Mouse (Mus musculus) forelimb bud, embryonic 11.5 days (tissue): ENCODE measurements around the gene Mreg.

ENCODE experiments used
- DNase-seq: peaks from one replicate; pipeline ENCODE4 v3.0.0-alpha.2; 2012; ENCODE audit warnings: low read depth, low spot score

The Mreg gene

DNA sequence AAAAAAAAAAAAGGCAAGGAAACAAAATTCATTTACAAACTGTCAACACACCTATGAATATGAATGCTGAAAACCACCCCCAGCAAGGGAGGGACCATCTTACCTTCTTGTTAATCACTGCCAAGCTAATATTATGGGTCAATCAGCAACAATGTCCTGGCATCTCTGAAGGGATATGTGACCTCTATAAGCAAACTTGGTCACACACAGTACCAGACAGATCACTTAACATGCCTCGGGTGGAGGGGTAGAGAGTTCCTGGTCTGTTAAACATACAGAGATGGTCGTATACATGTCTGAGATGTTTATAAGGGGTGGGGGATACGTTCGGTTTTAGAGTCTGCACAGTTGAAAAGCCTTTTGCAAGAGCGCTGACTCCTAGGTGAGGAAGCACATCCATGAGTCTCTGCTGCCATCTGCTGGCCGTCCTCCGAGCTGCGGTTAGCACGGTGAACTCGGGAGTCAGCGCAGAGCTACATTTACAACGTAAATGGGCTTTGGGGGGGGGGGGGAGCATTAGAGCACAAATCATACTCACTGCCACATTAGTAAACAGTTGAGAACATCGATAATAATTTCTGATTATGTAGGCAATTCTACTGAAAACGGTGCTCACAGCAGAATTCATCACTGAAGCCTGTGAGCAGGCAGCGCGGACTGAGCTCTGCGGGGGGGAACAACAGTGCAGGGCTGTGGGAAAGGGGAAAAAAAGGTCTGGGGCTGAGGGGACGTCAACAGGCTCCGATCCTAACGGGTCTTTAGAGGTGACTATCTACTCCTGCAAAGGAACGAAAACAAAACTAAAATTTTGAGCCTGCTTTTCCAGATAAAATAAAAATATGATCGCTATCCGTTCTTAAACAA lies 88.4 kb downstream of the Mreg start:
- DNase-seq: peak; percentile 90

DNA sequence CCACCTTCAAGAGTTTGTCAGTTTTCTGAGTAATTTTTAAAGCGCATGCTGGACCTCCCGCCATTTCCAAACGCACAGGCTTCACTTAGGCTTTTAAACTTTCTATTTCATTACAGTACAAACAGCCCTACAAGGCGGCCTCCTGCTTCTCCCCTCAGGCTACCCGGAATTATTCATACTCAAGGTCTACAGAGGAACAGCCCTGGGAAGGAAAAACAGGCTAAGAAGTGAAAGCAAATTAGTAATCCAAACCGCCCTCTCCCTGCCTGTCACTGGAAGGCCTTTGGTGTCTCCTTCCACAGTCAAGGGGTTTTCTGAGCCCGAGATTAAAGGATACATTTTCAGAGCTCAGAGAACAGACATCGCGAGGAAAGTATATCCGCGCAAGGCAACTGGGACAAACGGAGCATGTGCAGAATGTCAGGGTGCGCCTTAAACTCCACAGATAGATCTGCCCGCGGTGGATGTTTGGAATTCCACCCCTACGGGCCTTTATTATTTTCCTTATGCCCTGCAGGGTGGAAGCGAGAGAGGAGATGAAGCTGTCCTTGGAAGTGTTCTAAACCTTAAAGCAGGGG lies 90.4 kb downstream of the Mreg start:
- DNase-seq: no peak

DNA sequence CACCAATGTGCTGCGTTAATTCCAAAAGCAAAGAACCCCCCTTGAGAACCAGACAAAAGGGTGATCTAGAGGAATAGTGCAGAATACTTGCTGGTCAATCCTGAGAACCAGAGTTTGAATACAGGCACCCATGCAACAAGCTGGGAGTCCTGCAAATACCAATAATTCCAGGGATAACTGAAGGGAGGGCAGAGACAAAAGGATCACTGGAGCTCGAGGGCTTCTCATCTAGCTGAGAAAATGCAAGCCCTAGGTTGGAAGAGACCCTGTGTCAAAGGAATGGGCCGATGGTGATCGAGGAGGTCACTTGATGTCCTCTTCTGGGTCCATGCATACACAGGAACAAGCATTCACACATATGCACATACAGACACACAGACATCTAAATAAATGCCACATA lies 92.1 kb downstream of the Mreg start:
- no peak for DNase-seq

DNA sequence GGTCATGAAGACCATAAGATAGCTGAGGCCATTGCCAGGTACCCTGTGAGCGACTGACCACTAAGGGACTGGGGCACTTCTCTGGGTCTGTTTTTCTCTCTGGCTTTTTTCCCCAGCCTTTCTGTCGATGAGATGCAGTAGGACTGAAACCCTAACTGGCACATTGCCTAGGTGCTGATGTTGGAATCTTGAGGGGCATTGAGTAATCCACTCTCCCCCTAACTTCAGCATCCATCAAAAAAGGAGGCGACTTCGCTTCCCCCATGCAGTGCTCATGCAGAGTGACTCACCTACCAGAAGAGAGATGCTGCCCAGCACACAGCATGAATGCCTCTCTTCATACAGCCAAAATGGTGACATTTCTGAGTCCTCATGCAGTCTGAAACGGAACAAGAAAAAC lies 97.9 kb downstream of the Mreg start:
- DNase-seq: no peak
